Mouse (Mus musculus): ENCODE measurements around the gene Stoml2.

DNA sequence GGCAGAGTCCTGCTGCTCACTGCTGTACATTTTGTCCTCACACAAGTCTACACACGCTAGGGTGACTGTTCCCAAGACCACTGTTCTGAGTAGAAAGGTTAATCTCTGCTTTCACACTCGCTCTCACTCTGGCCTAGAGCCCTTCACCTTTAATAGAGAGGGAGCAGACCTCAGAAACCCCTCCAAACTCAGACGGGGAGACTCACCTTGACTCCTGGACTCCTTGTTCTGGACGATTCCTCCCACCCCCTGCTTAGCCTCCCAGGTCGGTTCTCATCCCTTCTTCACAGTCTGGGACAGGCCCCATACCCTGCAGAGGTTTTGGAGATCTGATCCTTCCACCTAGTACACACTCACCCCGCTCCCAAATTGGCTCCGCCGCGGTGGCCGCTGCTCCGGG is 8.1 kb upstream of the Stoml2 start:
- TF ChIP-seq CTCF (IDR thresholded peaks at IDR 0.05; ENCODE audit: low read depth, low read length) (no peak), POLR2A (IDR thresholded peaks at IDR 0.05; ENCODE audit: borderline replicate concordance, low read depth, low read length) (no peak)

All from bone marrow macrophage, adult 2 months (primary cell).